In the genomic region with DNA sequence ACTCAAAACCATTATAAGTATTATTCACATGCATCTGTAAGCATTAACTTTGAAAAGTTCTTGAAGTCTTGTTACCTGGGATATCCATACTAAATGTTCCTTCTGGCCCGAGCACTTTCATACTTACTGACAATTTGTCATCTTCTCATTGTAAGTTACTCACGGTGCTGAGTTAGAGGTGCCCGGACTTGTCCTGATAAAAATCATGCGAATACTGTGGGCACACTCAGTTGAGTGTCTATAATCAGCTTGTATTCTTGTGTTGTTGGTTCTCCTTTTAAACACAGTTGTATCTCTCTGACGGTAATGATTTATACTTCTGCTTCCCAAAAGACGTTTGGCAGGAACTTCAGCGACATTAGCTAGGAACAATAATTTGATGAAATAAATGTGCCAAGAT, we compare ENCODE assay signal across 8 mouse cellular contexts. TPM values are rescaled to one million over a fixed set of nuclear protein-coding genes. Genes with fewer than 3 reads are reported as not detected.
DNase-seq lines count a peak whose midpoint lies in the region; ATAC-seq lines count a peak whose summit lies in the region.

No protein-coding gene starts in this region.

- peak overlapping the region; percentile 62; the same call in 1 of the 2 replicates for H3K4me2 ChIP-seq in forebrain, embryonic 13.5 days
- peak overlapping the region; percentile 67 for H3K4me2 ChIP-seq in liver, embryonic 12.5 days

- no peak overlapping the region for H3K27ac ChIP-seq in forebrain, embryonic 13.5 days
- H3K27ac ChIP-seq in liver, embryonic 12.5 days: no peak overlapping the region

- no peaks in the 10 kb centered on the region for H3K36me3 ChIP-seq in forebrain, embryonic 13.5 days (ENCODE audit: poor library complexity, severe bottlenecking)
- H3K36me3 ChIP-seq in liver, embryonic 12.5 days: 0 out of 2 replicates have a peak, but pooled peaks cover 6% of the 10 kb centered on the region

- 79% methylated on average over 7 of the region's 7 CpGs for WGBS in forebrain, embryonic 13.5 days
- WGBS in liver, embryonic 12.5 days (ENCODE audit: insufficient replicate concordance): 39% methylated on average over 7 of the region's 7 CpGs

- no peak for ATAC-seq in forebrain, embryonic 13.5 days
- ATAC-seq in liver, embryonic 12.5 days: no peak
- no peak for ATAC-seq in inflammation-experienced regulatory T-cells, adult 6 months

- no peaks in the 10 kb centered on the region for H3K27me3 ChIP-seq in forebrain, embryonic 13.5 days
- no peaks in the 10 kb centered on the region for H3K27me3 ChIP-seq in liver, embryonic 12.5 days (replicated peaks)

- H3K9me3 ChIP-seq in forebrain, embryonic 13.5 days (replicated peaks): no peaks in the 10 kb centered on the region
- H3K9me3 ChIP-seq in liver, embryonic 12.5 days (replicated peaks): no peaks in the 10 kb centered on the region

- H3K4me3 ChIP-seq in forebrain, embryonic 13.5 days: no peak overlapping the region
- peak overlapping the region; percentile 71 for H3K4me3 ChIP-seq in liver, embryonic 12.5 days

- peak; percentile 3 for DNase-seq in adrenal gland, postnatal 10 days
- DNase-seq in adrenal gland, adult 8-10 months: no peak
- peak; percentile 36 for DNase-seq in 3T3-L1 (ENCODE audit: low read depth, low spot score)
- DNase-seq in cerebellum, postnatal 25 days: no peak
- DNase-seq in B cell, adult 2 months: no peak

- H3K9ac ChIP-seq in forebrain, embryonic 13.5 days: no peak overlapping the region
- H3K9ac ChIP-seq in liver, embryonic 12.5 days: peak overlapping the region; percentile 76

- H3K4me1 ChIP-seq in forebrain, embryonic 13.5 days: peaks cover 10% of the 10 kb centered on the region; the same call in 1 of the 2 replicates
- peaks cover 11% of the 10 kb centered on the region for H3K4me1 ChIP-seq in liver, embryonic 12.5 days

RNA-seq across cellular contexts. Expression of a gene that starts 0.8 kb away (rescaled TPM):
- 10 to 100 TPM; 38.2 to 45.3 TPM for total RNA-seq in adrenal gland, postnatal 10 days (2021)
- total RNA-seq in adrenal gland, adult 8-10 months (2022): 10 to 100 TPM; 39.4 to 59.3 (median 53.6) TPM
- polyA plus RNA-seq in forebrain, embryonic 13.5 days (2015; fragmentation: Nextera tagmentation; extraction: Ambion mirVana): 98.9 and 101 TPM in 2 replicates
- 48.9 and 51.9 TPM in 2 replicates for polyA plus RNA-seq in liver, embryonic 12.5 days (2016; fragmentation: Nextera tagmentation; extraction: Ambion mirVana)
- polyA plus RNA-seq in inflammation-experienced regulatory T-cells, adult 6 months (2017; shearing (Covaris generic)): 100 to 1,000 TPM in 2 of 3 experiments, 10 to 100 TPM in 1; 81.5 to 107 (median 104) TPM

RNA-seq across cellular contexts. Expression of a gene that starts 32.3 kb away (rescaled TPM):
- total RNA-seq in adrenal gland, postnatal 10 days (2021): 1 to 10 TPM; 1.2 to 2.2 TPM
- total RNA-seq in adrenal gland, adult 8-10 months (2022): 1 to 10 TPM; 1.6 to 2.5 (median 2.0) TPM
- polyA plus RNA-seq in forebrain, embryonic 13.5 days (2015; fragmentation: Nextera tagmentation; extraction: Ambion mirVana): 60.2 and 65.0 TPM in 2 replicates
- 1.5 and 1.9 TPM in 2 replicates for polyA plus RNA-seq in liver, embryonic 12.5 days (2016; fragmentation: Nextera tagmentation; extraction: Ambion mirVana)
- polyA plus RNA-seq in inflammation-experienced regulatory T-cells, adult 6 months (2017; shearing (Covaris generic)): not detected

Comparison
In these comparisons a context has a peak if more than half of its experiments do, and no peak if none do; other contexts are left out.
1. DNase-seq: peak in adrenal gland, postnatal 10 days (single experiment) and 3T3-L1 (single experiment); none in adrenal gland, adult 8-10 months (single experiment), cerebellum, postnatal 25 days (0 of 2) and B cell, adult 2 months (0 of 2).
2. RNA of a gene that starts 32.3 kb away (polyA plus RNA-seq): 60.2 to 65.0 TPM in forebrain, embryonic 13.5 days; 1.5 to 1.9 TPM in liver, embryonic 12.5 days and not detected in inflammation-experienced regulatory T-cells, adult 6 months; every median in the first group is over 10 times any median in the second.